Mouse (Mus musculus) forebrain, postnatal 0 days (tissue): ENCODE measurements at regions not wholly inside any gene's neighbourhood (a gene's known extent, or its start where the extent isn't known, plus 50 kb on each side); places are given as distances from the start of the nearest gene placed in this dataset.
A peak's percentile ranks its signal among the peaks of the same experiment; 100 is the strongest.
"Not testable (repeated sequence)": the region's sequence is repeated elsewhere in the genome, so short reads cannot be mapped to it uniquely, and the experiment has no call there.

Experiments used
- ATAC-seq: fragments of 200-750 bp; cut with Nextera tagmentation; 2 replicates; pipeline ENCODE4 v1.8.0; 2017; ENCODE audit warnings: mild to moderate bottlenecking, moderate library complexity
- DNase-seq: peaks from one replicate; pipeline ENCODE4 v3.0.0-alpha.2; 2015
- H3K27ac ChIP-seq: fragments of 300-500 bp; sonication (generic); 2 replicates; pipeline ENCODE4 v1.5.1; 2014; ENCODE audit warnings: low read depth, mild to moderate bottlenecking, antibody characterized with exemption, low read length, moderate library complexity, mixed read lengths
- H3K27me3 ChIP-seq: fragments of 300-500 bp; sonication (generic); 2 replicates; pipeline ENCODE4 v1.6.1; 2014; ENCODE audit warnings: mild to moderate bottlenecking, low read length, mixed read lengths; ENCODE audit not compliant: insufficient read depth
- H3K36me3 ChIP-seq: fragments of 300-500 bp; sonication (generic); 2 replicates; pipeline ENCODE4 v1.6.1; 2014; ENCODE audit warnings: mild to moderate bottlenecking, moderate library complexity; ENCODE audit not compliant: insufficient read depth
- H3K4me1 ChIP-seq: fragments of 300-500 bp; sonication (generic); 2 replicates; pipeline ENCODE4 v1.6.1; 2014; ENCODE audit warnings: antibody characterized with exemption; ENCODE audit not compliant: insufficient read depth
- H3K4me2 ChIP-seq: fragments of 300-500 bp; sonication (generic); 2 replicates; pipeline ENCODE4 v1.6.1; 2014; ENCODE audit warnings: low read depth, mild to moderate bottlenecking, moderate library complexity
- H3K4me3 ChIP-seq: fragments of 300-500 bp; sonication (generic); 2 replicates; pipeline ENCODE4 v1.5.1; 2014; ENCODE audit warnings: low read depth, low read length, mixed read lengths
- H3K9ac ChIP-seq: fragments of 300-500 bp; sonication (generic); 2 replicates; pipeline ENCODE4 v1.6.1; 2014; ENCODE audit warnings: mild to moderate bottlenecking
- H3K9me3 ChIP-seq: fragments of 300-500 bp; sonication (generic); 2 replicates; pipeline ENCODE4 v1.6.1; 2016; ENCODE audit warnings: low read length
- CTCF ChIP-seq: sonication (generic); IDR thresholded peaks from 2 replicates; pipeline ENCODE4 v1.5.1; 2016; ENCODE audit warnings: antibody characterized with exemption, control low read depth, low read depth
- WGBS: fragments of 180-500 bp; shearing (Covaris S2); extraction: QIAGEN DNeasy Blood & Tissue Kit; methylation state at CpG from one replicate; pipeline ENCODE4 v1.1.7; 2014; 5-methylcytosine and 5-hydroxymethylcytosine counted together

GRCm38 (mm10) chr14:53134783-53135182 lies 639.2 kb upstream of the Olfr1507 start:
- H3K9me3 ChIP-seq, H3K4me3 ChIP-seq, H3K27ac ChIP-seq, H3K36me3 ChIP-seq, H3K9ac ChIP-seq, ATAC-seq, H3K4me1 ChIP-seq, H3K27me3 ChIP-seq, DNase-seq, H3K4me2 ChIP-seq: not testable (repeated sequence)
- 0 out of 2 replicates have a peak, but pooled peaks have one; percentile 7 for TF ChIP-seq CTCF

DNA sequence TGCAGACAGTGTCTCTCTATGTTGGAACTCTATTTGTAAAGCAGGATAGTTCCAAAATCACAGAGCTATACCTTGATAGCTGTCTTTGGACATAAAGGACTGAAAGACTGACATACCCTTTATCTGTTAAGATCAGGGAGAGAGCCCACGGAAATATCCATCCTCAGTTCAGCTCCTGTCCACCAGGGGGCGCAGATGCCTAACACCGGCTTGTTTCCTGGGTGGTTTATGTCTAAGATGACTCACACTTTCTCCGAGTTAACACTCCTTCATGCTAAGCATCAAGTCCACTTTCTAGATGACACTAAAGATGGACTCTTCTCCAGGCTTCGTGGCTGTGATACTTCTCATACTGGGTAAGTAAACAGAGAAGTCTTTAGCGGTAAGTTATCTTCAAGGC lies 636.8 kb upstream of the Olfr1507 start:
- not testable (repeated sequence) for H3K4me1 ChIP-seq, ATAC-seq, H3K9ac ChIP-seq, H3K4me2 ChIP-seq, H3K27me3 ChIP-seq, H3K4me3 ChIP-seq, H3K36me3 ChIP-seq, H3K9me3 ChIP-seq, H3K27ac ChIP-seq
- WGBS: 34% methylated on average over 6 of the region's 6 CpGs
- TF ChIP-seq CTCF: peak; percentile 73
- DNase-seq: peak; percentile 42

DNA sequence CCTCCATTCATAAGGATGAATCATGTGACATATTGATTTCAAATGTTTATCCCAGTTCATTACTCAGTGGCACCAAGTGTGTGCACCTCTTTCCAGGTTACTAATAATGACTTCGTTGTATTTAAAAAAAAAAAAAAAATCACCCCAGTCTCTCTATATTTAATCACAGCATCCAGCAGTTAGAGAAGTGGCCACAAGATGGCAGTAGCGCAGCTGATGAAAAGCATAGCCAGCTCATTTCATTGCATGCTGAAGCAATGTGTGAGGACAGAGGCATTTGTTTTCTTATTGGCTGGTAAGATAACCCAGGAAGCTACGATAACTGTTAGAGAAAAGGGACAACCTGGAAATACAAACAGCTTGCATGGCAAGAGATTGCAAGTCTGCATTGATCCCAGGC lies 626.2 kb upstream of the Olfr1507 start:
- TF ChIP-seq CTCF: peak; percentile 47

GRCm38 (mm10) chr14:53109732-53110131 lies 614.2 kb upstream of the Olfr1507 start:
- DNase-seq, H3K27me3 ChIP-seq, H3K4me1 ChIP-seq, H3K9ac ChIP-seq, H3K36me3 ChIP-seq, H3K4me3 ChIP-seq, H3K4me2 ChIP-seq, H3K9me3 ChIP-seq, ATAC-seq, H3K27ac ChIP-seq: not testable (repeated sequence)
- WGBS: 84% methylated on average over 3 of the region's 3 CpGs

More for the DNA sequence above, 626.2 kb upstream of the Olfr1507 start:
- not testable (repeated sequence) for H3K4me1 ChIP-seq, H3K4me3 ChIP-seq, H3K9me3 ChIP-seq, H3K36me3 ChIP-seq, H3K4me2 ChIP-seq, H3K9ac ChIP-seq, H3K27me3 ChIP-seq, H3K27ac ChIP-seq
- ATAC-seq (peak; percentile 69), DNase-seq (peak; percentile 5)
- WGBS: 9% methylated on average over 2 of the region's 3 CpGs

- not testable (repeated sequence) for H3K27ac ChIP-seq, H3K4me3 ChIP-seq, DNase-seq, H3K9me3 ChIP-seq, ATAC-seq, H3K36me3 ChIP-seq, H3K9ac ChIP-seq, H3K4me2 ChIP-seq, H3K27me3 ChIP-seq, H3K4me1 ChIP-seq
- peak; percentile 38 for TF ChIP-seq CTCF
- 32% methylated on average over 5 of the region's 5 CpGs for WGBS
These were observed 605.8 kb upstream of the Olfr1507 start for GRCm38 (mm10) chr14:53101362-53101761.

DNA sequence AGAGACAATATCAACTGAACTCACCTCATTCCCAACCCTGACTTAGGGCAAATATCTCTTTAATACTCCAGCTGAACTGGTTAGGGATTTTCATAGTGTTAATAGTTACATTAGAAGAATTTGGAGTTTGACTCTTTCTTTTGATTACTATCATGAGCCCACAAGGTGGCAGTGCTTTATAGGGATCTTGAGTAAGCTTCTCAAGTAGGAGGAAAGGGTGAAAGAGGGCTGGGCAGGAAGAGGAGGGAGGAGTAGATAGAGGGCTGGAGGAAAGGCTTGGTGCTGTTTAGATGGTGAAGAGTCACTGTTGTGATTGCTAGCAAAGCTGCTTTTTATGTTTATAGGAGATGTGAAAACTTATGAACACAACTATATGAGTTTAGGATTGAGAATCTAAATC lies 595.4 kb upstream of the Olfr1507 start:
- H3K4me3 ChIP-seq, ATAC-seq, H3K27me3 ChIP-seq, H3K36me3 ChIP-seq, H3K27ac ChIP-seq, DNase-seq, H3K4me2 ChIP-seq, H3K4me1 ChIP-seq, H3K9me3 ChIP-seq, H3K9ac ChIP-seq: not testable (repeated sequence)

- not testable (repeated sequence) for H3K4me1 ChIP-seq, H3K9ac ChIP-seq, H3K4me2 ChIP-seq, DNase-seq, ATAC-seq, H3K27me3 ChIP-seq, H3K27ac ChIP-seq, H3K4me3 ChIP-seq, H3K9me3 ChIP-seq, H3K36me3 ChIP-seq
- WGBS: 88% methylated on average over 4 of the region's 4 CpGs
These were observed 586.3 kb upstream of the Olfr1507 start for GRCm38 (mm10) chr14:53081853-53082252.

- not testable (repeated sequence) for H3K4me2 ChIP-seq, DNase-seq, ATAC-seq, H3K4me3 ChIP-seq, H3K4me1 ChIP-seq, H3K9ac ChIP-seq, H3K27ac ChIP-seq, H3K9me3 ChIP-seq, H3K36me3 ChIP-seq, H3K27me3 ChIP-seq
- no CpG with 5 or more reads among the region's 2 CpGs for WGBS
These were observed 585.6 kb upstream of the Olfr1507 start for GRCm38 (mm10) chr14:53081024-53081711.

DNA sequence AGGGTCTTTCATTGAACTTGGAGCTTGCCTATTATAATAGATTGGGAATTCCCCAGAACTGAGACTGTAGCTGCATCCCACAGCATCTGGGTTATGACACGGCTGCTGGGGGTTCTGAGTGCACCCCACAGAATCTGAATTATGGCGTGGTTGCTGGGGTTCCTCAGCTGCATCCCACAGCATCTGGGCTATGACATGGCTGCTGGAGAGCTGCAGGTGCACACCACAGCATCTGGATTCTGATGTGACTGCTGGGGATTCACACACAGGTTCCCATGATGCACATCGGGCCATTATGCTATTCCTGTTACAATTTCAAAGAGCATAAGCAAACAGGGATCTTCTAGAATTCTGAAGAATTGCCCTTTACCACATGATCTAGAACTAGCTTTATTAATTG lies 585.0 kb upstream of the Olfr1507 start:
- not testable (repeated sequence) for H3K4me3 ChIP-seq, H3K9ac ChIP-seq, H3K4me1 ChIP-seq, ATAC-seq, H3K9me3 ChIP-seq, H3K4me2 ChIP-seq, H3K36me3 ChIP-seq, H3K27ac ChIP-seq, DNase-seq, H3K27me3 ChIP-seq
- 76% methylated on average over 3 of the region's 3 CpGs for WGBS

DNA sequence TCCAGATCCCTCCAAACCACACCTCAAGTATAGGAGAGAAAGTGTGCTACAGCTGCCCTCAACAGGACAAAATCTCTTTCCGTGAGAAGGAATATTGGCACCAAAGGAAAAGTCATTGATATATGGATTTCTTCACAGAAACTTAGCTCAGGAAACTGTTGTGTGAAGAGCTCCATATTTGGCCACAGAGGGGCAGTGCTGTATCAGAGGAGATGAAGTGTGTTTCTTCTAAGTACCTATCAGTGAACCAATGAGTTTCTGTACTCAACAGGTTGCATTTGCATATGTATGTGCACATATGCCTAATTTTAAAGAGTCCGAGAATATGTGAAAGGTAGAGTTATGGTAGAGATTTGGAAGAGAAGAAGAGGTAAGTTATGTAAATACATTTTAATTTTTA lies 580.4 kb upstream of the Olfr1507 start:
- not testable (repeated sequence) for H3K27ac ChIP-seq, H3K36me3 ChIP-seq, H3K9ac ChIP-seq, H3K4me2 ChIP-seq, H3K4me3 ChIP-seq, H3K4me1 ChIP-seq, H3K9me3 ChIP-seq, ATAC-seq, H3K27me3 ChIP-seq, DNase-seq
- 84% methylated on average over 2 of the region's 2 CpGs for WGBS
